In the genomic region with DNA sequence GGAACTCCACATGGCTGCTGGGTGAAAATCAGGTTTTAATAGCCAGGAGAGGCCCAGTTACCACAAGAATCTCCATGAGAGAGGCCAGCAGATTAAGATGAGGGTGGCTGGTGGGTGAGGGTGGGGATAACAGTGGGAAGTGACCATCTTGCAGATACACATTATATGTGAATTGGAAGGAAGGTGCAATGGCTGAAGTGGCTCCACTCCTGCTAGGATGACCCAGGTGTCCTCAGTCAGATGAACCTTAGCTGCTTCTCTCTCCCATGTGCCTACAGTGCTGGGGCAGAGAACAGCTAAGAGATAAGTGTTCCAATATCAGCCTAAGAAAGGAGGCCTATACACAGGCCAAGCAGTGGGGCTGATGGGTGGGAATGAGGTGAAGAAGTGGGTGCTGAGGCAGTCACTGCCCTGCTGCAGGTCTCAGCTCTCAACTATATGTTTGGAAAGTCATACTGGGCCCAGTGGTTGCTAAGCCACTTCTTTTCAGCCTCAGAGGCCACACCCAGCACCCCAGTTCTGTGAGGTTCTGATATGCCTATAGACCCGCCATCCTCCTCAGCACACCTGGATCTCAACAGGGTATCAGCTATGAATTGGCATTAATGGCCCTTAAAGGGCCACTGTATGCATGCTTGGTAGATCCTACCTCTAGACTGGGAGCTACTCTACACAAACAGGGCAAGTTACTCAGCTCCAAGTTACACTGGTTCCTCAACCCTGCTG, we compare ENCODE assay signal across 11 mouse cellular contexts. TPM values are rescaled to one million over a fixed set of nuclear protein-coding genes. Genes with fewer than 3 reads are reported as not detected.
DNase-seq lines count a peak whose midpoint lies in the region; ATAC-seq and TF ChIP-seq lines count a peak whose summit lies in the region.
"Had no signal": no experiment of that assay in that cellular context is flagged by ENCODE, and none has a peak within 500 bp of the region (broad histone marks: within the 10 kb centered on the region; RNA-seq: fewer than 3 reads in every experiment).

No protein-coding gene starts in this region.

- DNase-seq in lung, adult 2 months: peak; percentile 6
- DNase-seq in lung, postnatal 0 days (ENCODE audit: low spot score): no peak
- peak; percentile 82 for DNase-seq in liver, embryonic 13.5 days
- peak; percentile 75 to 81 for DNase-seq in spleen, postnatal 4 days (ENCODE audit: low spot score in 2 of 2)
- DNase-seq in kidney, adult 11 months: no peak
- no peak for DNase-seq in natural killer cell, adult 2 months (ENCODE audit: low spot score in 2 of 2)
- DNase-seq: cerebellum, adult 11 months had no signal

- no peak for TF ChIP-seq EP300 in lung, postnatal 0 days (IDR thresholded peaks at IDR 0.05)

- H3K4me1 ChIP-seq in lung, adult 2 months (ENCODE audit: control insufficient read depth, insufficient read depth, low read length): peaks cover 31% of the 10 kb centered on the region
- peaks cover 18% of the 10 kb centered on the region for H3K4me1 ChIP-seq in lung, postnatal 0 days (ENCODE audit: insufficient read depth, low read depth, low read length)
- H3K4me1 ChIP-seq in liver, embryonic 13.5 days (replicated peaks): peaks cover 90% of the 10 kb centered on the region

- TF ChIP-seq POLR2A in lung, adult 2 months (IDR thresholded peaks at IDR 0.05; ENCODE audit: borderline replicate concordance, extremely low read depth, low read depth, low read length): no peak

- no peak overlapping the region for H3K4me3 ChIP-seq in lung, adult 2 months (replicated peaks; ENCODE audit: extremely low read depth, low read depth, low read length)
- no peak overlapping the region for H3K4me3 ChIP-seq in lung, postnatal 0 days (ENCODE audit: low read depth, low read length)
- H3K4me3 ChIP-seq in liver, embryonic 13.5 days (replicated peaks): peak overlapping the region; percentile 76
- H3K4me3 ChIP-seq: heart, embryonic 15.5 days; hindbrain, embryonic 15.5 days had no signal

- no peak overlapping the region for H3K9ac ChIP-seq in lung, postnatal 0 days (replicated peaks; ENCODE audit: low read depth)
- H3K9ac ChIP-seq in liver, embryonic 13.5 days: peak overlapping the region; percentile 86
- H3K9ac ChIP-seq: heart, embryonic 15.5 days; hindbrain, embryonic 15.5 days had no signal

- H3K27ac ChIP-seq in lung, postnatal 0 days (ENCODE audit: low read length): no peak overlapping the region
- H3K27ac ChIP-seq in liver, embryonic 13.5 days: peak overlapping the region; percentile 99
- H3K27ac ChIP-seq: hindbrain, embryonic 15.5 days had no signal

- no peak for ATAC-seq in lung, postnatal 0 days
- peak; percentile 66 for ATAC-seq in erythroblast, adult 5-6 weeks (replicated peaks; ENCODE audit: low FRiP score, poor library complexity, severe bottlenecking)
- ATAC-seq in liver, embryonic 13.5 days (ENCODE audit: low read depth): peak; percentile 89
- ATAC-seq: Patski had no signal

- no peaks in the 10 kb centered on the region for H3K9me3 ChIP-seq in lung, postnatal 0 days (ENCODE audit: low read length)
- H3K9me3 ChIP-seq in liver, embryonic 13.5 days (replicated peaks): no peaks in the 10 kb centered on the region
- H3K9me3 ChIP-seq: heart, embryonic 15.5 days; hindbrain, embryonic 15.5 days had no signal

- no peaks in the 10 kb centered on the region for H3K27me3 ChIP-seq in lung, postnatal 0 days (replicated peaks; ENCODE audit: insufficient read depth, low read length)
- no peaks in the 10 kb centered on the region for H3K27me3 ChIP-seq in liver, embryonic 13.5 days
- H3K27me3 ChIP-seq: heart, embryonic 15.5 days; hindbrain, embryonic 15.5 days; Patski had no signal

- 88% methylated on average over 1 of the region's 1 CpGs for WGBS in lung, adult 2 months
- 94% methylated on average over 1 of the region's 1 CpGs for WGBS in lung, postnatal 0 days
- 32% methylated on average over 1 of the region's 1 CpGs for WGBS in liver, embryonic 13.5 days (ENCODE audit: insufficient replicate concordance)

- no peak for TF ChIP-seq CTCF in lung, adult 2 months (IDR thresholded peaks at IDR 0.05; ENCODE audit: insufficient read depth, low read length)
- TF ChIP-seq CTCF in lung, postnatal 0 days (IDR thresholded peaks at IDR 0.05): no peak

- no peaks in the 10 kb centered on the region for H3K36me3 ChIP-seq in lung, postnatal 0 days (ENCODE audit: insufficient read depth, low read length)
- H3K36me3 ChIP-seq in liver, embryonic 13.5 days: peaks cover 26% of the 10 kb centered on the region

- no peak overlapping the region for H3K4me2 ChIP-seq in lung, postnatal 0 days (replicated peaks; ENCODE audit: low read depth, low read length)
- H3K4me2 ChIP-seq in liver, embryonic 13.5 days: peak overlapping the region; percentile 85
- H3K4me2 ChIP-seq: heart, embryonic 15.5 days; hindbrain, embryonic 15.5 days had no signal

RNA-seq across cellular contexts. Expression of gene Fam53b, which starts 35.8 kb away (rescaled TPM):
- polyA plus RNA-seq in lung, adult 2 months (2012; rRNA removed): 79.4 and 80.3 TPM in 2 replicates
- polyA plus RNA-seq in lung, postnatal 0 days (2015; fragmentation: Nextera tagmentation; extraction: Ambion mirVana): 27.2 and 31.2 TPM in 2 replicates
- total RNA-seq in erythroblast, adult 5-6 weeks (2015; ENCODE audit: low replicate concordance): 119 and 143 TPM in 2 replicates
- total RNA-seq in erythroblast, adult 5-6 weeks (2017; ENCODE audit: low replicate concordance): 126 and 169 TPM in 2 replicates
- polyA plus RNA-seq in liver, embryonic 13.5 days (2015; fragmentation: Nextera tagmentation; extraction: Ambion mirVana): 19.1 and 21.4 TPM in 2 replicates

Comparison
In these comparisons a context has a peak if more than half of its experiments do, and no peak if none do; other contexts are left out.
1. DNase-seq: peak in lung, adult 2 months (single experiment), liver, embryonic 13.5 days (single experiment) and spleen, postnatal 4 days (2 of 2); none in lung, postnatal 0 days (single experiment), kidney, adult 11 months (single experiment) and natural killer cell, adult 2 months (0 of 2).